Mouse (Mus musculus) heart, postnatal 0 days (tissue): Measurements from ENCODE around the gene Rnf11.

ENCODE experiments used
- CTCF ChIP-seq: IDR thresholded peaks from 2 replicates; pipeline ENCODE4 v1.5.1; 2016; ENCODE audit warnings: antibody characterized with exemption, control low read depth, low read depth
- EP300 ChIP-seq: IDR thresholded peaks from 2 replicates; pipeline ENCODE4 v1.6.1; 2016; ENCODE audit warnings: antibody characterized with exemption, low read depth

DNA sequence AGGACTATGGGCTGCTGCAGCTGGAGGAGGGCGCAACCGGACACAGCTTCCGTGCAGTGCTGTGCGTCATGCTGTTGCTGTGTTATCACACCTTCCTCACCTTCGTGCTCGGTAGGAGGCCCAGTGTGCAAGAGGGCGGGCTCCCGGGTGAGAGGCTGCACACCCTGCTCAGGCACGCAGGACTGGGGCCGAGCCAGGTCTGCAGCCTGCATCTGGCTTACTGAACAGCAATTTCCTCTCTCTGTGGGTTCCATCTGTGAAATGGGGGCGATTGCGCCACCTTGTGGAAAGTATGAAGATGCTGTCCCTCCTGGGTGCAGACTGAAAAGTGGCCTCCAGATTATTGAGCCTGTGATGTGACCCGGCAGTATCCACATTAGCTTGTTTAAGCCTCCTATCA, 53.7 kb downstream of the Rnf11 start:
- peak; percentile 62 for TF ChIP-seq CTCF
- TF ChIP-seq EP300 = no peak
